Mouse (Mus musculus): ENCODE measurements at regions not wholly inside any gene's neighbourhood (a gene's known extent, or its start where the extent isn't known, plus 50 kb on each side); places are given as distances from the start of the nearest gene placed in this dataset.

DNA sequence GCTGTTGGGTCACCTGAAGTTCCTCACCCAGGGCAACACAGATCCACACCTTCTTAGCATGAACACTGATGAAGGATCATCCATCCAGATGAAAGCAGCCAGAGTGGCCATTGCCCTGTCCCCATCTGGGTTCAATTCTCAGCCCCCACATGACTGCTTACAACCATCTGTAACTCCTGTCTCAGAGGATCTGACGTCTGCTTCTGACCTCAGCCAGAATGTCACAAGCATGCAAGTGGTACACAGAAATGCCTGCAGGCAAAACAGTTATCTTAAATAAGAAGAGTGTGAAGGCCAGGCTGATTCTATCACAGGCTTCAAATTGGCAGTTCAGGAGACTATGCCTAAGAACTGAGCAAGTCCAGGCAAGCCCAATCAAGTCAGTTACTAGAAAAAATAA lies 76.2 kb upstream of the Dlg1 start:
- H3K9ac ChIP-seq (ENCODE audit: low read length) = no peak overlapping the region
- ATAC-seq (ENCODE audit: insufficient read depth, low FRiP score) = no peak
- H3K4me3 ChIP-seq (replicated peaks; ENCODE audit: low read length) = no peak overlapping the region
- 60% methylated on average over 1 of the region's 1 CpGs for WGBS
- H3K9me3 ChIP-seq (replicated peaks; ENCODE audit: control insufficient read depth, low read length) = no peaks in the 10 kb centered on the region
- H3K27ac ChIP-seq (ENCODE audit: low read length) = no peak overlapping the region
- H3K4me1 ChIP-seq (ENCODE audit: control insufficient read depth, insufficient read depth, low read length) = 0 out of 2 replicates have a peak, but pooled peaks cover 3% of the 10 kb centered on the region
- H3K4me2 ChIP-seq (ENCODE audit: low read depth, low read length) = no peak overlapping the region
- H3K27me3 ChIP-seq (ENCODE audit: control insufficient read depth, insufficient read depth, low read length) = no peaks in the 10 kb centered on the region
- no peaks in the 10 kb centered on the region for H3K36me3 ChIP-seq (ENCODE audit: control insufficient read depth, insufficient read depth, low read length)

DNA sequence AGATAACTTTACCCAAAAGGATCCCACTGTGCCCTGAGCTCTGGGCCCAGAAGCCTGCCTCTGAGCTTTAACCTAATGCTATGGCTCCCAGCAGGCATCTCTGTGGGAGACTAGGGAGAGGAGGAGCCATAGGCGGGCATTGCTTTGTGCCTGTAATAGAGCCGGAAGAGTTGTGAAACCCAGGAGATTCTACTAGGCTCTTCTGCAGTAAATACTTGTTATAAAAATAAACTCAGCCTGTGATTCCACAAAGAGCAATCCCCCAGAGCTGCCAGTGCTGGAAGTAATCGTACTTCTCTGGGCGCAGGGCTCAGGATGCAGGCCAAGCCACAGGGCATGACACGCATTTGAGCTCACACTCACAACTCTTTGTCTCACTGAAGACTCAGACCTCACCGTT lies 73.7 kb upstream of the Dlg1 start:
- H3K4me3 ChIP-seq (replicated peaks; ENCODE audit: low read length) = no peak overlapping the region
- no peaks in the 10 kb centered on the region for H3K27me3 ChIP-seq (ENCODE audit: control insufficient read depth, insufficient read depth, low read length)
- H3K4me1 ChIP-seq (ENCODE audit: control insufficient read depth, insufficient read depth, low read length) = peaks cover 23% of the 10 kb centered on the region
- H3K9ac ChIP-seq (ENCODE audit: low read length) = no peak overlapping the region
- no peak overlapping the region for H3K4me2 ChIP-seq (ENCODE audit: low read depth, low read length)
- no peak overlapping the region; the same call in 1 of the 2 replicates for H3K27ac ChIP-seq (ENCODE audit: low read length)
- WGBS = 52% methylated on average over 6 of the region's 6 CpGs
- H3K9me3 ChIP-seq (replicated peaks; ENCODE audit: control insufficient read depth, low read length) = no peaks in the 10 kb centered on the region
- H3K36me3 ChIP-seq (ENCODE audit: control insufficient read depth, insufficient read depth, low read length) = no peaks in the 10 kb centered on the region
- no peak for ATAC-seq (ENCODE audit: insufficient read depth, low FRiP score)

GRCm38 (mm10) chr16:31591565-31591964 lies 71.7 kb upstream of the Dlg1 start:
- no peak for ATAC-seq (ENCODE audit: insufficient read depth, low FRiP score)
- Histone ChIP-seq H3K4me3 (replicated peaks; ENCODE audit: low read length) (no peak overlapping the region), H3K9ac (ENCODE audit: low read length) (peak overlapping the region; percentile 30; the same call in 1 of the 2 replicates)

GRCm38 (mm10) chr16:31592014-31592871 lies 71.0 kb upstream of the Dlg1 start:
- no peak overlapping the region for H3K9ac ChIP-seq (ENCODE audit: low read length)
- ATAC-seq (ENCODE audit: insufficient read depth, low FRiP score) = peak; percentile 92
- no peaks in the 10 kb centered on the region for H3K36me3 ChIP-seq (ENCODE audit: control insufficient read depth, insufficient read depth, low read length)
- peak overlapping the region; percentile 92 for H3K27ac ChIP-seq (ENCODE audit: low read length)
- no peaks in the 10 kb centered on the region for H3K9me3 ChIP-seq (replicated peaks; ENCODE audit: control insufficient read depth, low read length)
- H3K4me3 ChIP-seq (replicated peaks; ENCODE audit: low read length) = peak overlapping the region; percentile 6; the same call in 1 of the 2 replicates
- no peaks in the 10 kb centered on the region for H3K27me3 ChIP-seq (ENCODE audit: control insufficient read depth, insufficient read depth, low read length)
- H3K4me2 ChIP-seq (ENCODE audit: low read depth, low read length) = peak overlapping the region; percentile 34
- peaks cover 25% of the 10 kb centered on the region for H3K4me1 ChIP-seq (ENCODE audit: control insufficient read depth, insufficient read depth, low read length)
- WGBS = 3% methylated on average over 7 of the region's 7 CpGs

More at GRCm38 (mm10) chr16:31591565-31591964, 71.7 kb upstream of the Dlg1 start:
- H3K4me2 ChIP-seq (ENCODE audit: low read depth, low read length) = peak overlapping the region; percentile 34
- no peaks in the 10 kb centered on the region for H3K36me3 ChIP-seq (ENCODE audit: control insufficient read depth, insufficient read depth, low read length)
- H3K4me1 ChIP-seq (ENCODE audit: control insufficient read depth, insufficient read depth, low read length) = peaks cover 23% of the 10 kb centered on the region
- no peaks in the 10 kb centered on the region for H3K27me3 ChIP-seq (ENCODE audit: control insufficient read depth, insufficient read depth, low read length)
- 80% methylated on average over 3 of the region's 3 CpGs for WGBS
- H3K9me3 ChIP-seq (replicated peaks; ENCODE audit: control insufficient read depth, low read length) = no peaks in the 10 kb centered on the region
- H3K27ac ChIP-seq (ENCODE audit: low read length) = peak overlapping the region; percentile 92

- Histone ChIP-seq H3K27me3 (ENCODE audit: control insufficient read depth, insufficient read depth, low read length) (no peaks in the 10 kb centered on the region), H3K27ac (ENCODE audit: low read length) (peak overlapping the region; percentile 92), H3K36me3 (ENCODE audit: control insufficient read depth, insufficient read depth, low read length) (no peaks in the 10 kb centered on the region), H3K4me3 (replicated peaks; ENCODE audit: low read length) (no peak overlapping the region), H3K9me3 (replicated peaks; ENCODE audit: control insufficient read depth, low read length) (no peaks in the 10 kb centered on the region), H3K9ac (ENCODE audit: low read length) (peak overlapping the region; percentile 11; the same call in 1 of the 2 replicates), H3K4me1 (ENCODE audit: control insufficient read depth, insufficient read depth, low read length) (peaks cover 28% of the 10 kb centered on the region), H3K4me2 (ENCODE audit: low read depth, low read length) (peak overlapping the region; percentile 34; the same call in 1 of the 2 replicates)
- ATAC-seq (ENCODE audit: insufficient read depth, low FRiP score) = peak; percentile 68
- 30% methylated on average over 9 of the region's 9 CpGs for WGBS
Observed at GRCm38 (mm10) chr16:31592973-31593683, 70.1 kb upstream of the Dlg1 start.

- Histone ChIP-seq H3K4me2 (ENCODE audit: low read depth, low read length) (no peak overlapping the region), H3K4me1 (ENCODE audit: control insufficient read depth, insufficient read depth, low read length) (peaks cover 20% of the 10 kb centered on the region), H3K9ac (ENCODE audit: low read length) (no peak overlapping the region; the same call in 1 of the 2 replicates), H3K27me3 (ENCODE audit: control insufficient read depth, insufficient read depth, low read length) (no peaks in the 10 kb centered on the region), H3K27ac (ENCODE audit: low read length) (no peak overlapping the region), H3K4me3 (replicated peaks; ENCODE audit: low read length) (no peak overlapping the region), H3K36me3 (ENCODE audit: control insufficient read depth, insufficient read depth, low read length) (no peaks in the 10 kb centered on the region), H3K9me3 (replicated peaks; ENCODE audit: control insufficient read depth, low read length) (no peaks in the 10 kb centered on the region)
- WGBS = 81% methylated on average over 5 of the region's 5 CpGs
- no peak for ATAC-seq (ENCODE audit: insufficient read depth, low FRiP score)
Observed at GRCm38 (mm10) chr16:31597965-31598364, 65.3 kb upstream of the Dlg1 start.

DNA sequence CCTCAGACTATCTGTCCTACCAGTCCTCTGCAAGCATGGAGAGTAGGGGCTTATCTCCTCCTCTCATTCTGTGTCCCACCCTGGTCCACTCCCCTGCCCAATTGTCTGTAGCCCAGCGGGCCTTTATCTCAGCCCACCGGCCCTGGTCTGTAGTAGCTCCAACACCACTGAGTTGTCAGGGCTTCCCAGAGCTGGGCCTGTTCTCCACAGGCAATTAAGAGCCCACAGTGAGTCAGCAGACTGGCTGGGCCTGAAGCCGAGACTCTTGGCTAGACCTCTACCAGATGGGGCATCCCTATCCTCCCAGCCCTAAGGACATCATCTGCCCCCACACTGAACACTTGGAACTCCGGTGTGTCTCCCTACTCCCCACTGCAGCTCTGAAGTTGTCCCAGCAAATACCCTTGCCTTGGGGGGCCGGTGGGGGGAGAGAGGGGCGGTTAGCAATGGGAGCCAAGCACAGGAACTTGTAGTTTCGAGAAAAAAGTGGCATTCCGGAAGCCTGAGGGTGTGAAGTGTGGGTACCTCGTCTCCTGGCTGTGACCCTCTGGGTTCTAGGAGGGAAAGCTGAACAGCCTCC lies 64.7 kb upstream of the Dlg1 start:
- H3K9me3 ChIP-seq (replicated peaks; ENCODE audit: control insufficient read depth, low read length) = no peaks in the 10 kb centered on the region

DNA sequence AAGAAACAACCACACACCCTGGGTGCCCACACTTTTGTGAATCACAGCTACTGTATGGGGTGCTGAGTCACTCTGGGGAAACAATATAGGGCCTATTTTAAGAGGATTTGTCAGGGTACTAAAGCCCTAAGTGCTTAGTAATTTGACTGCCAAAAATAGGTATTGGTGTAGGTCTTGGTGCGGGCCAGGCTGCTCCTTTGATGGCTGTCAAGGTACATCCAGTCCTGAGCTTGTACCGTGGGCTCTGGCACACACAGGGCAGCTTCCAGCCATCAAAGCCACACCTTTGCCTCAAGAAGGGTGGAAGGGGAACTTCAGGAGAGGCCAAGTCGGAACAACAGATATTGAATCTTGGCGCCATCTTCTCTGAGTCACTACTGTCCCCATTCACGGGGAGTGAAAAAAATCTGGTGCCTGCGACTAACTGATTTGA lies 64.2 kb upstream of the Dlg1 start:
- H3K4me1 ChIP-seq (ENCODE audit: control insufficient read depth, insufficient read depth, low read length) = peaks cover 10% of the 10 kb centered on the region
- 78% methylated on average over 6 of the region's 6 CpGs for WGBS
- H3K9ac ChIP-seq (ENCODE audit: low read length) = no peak overlapping the region
- ATAC-seq (ENCODE audit: insufficient read depth, low FRiP score) = 0 out of 2 replicates have a peak, but pooled peaks have one; percentile 25
- no peak overlapping the region for H3K4me3 ChIP-seq (replicated peaks; ENCODE audit: low read length)
- H3K36me3 ChIP-seq (ENCODE audit: control insufficient read depth, insufficient read depth, low read length) = no peaks in the 10 kb centered on the region
- H3K27me3 ChIP-seq (ENCODE audit: control insufficient read depth, insufficient read depth, low read length) = no peaks in the 10 kb centered on the region
- no peak overlapping the region for H3K4me2 ChIP-seq (ENCODE audit: low read depth, low read length)
- no peaks in the 10 kb centered on the region for H3K9me3 ChIP-seq (replicated peaks; ENCODE audit: control insufficient read depth, low read length)
- H3K27ac ChIP-seq (ENCODE audit: low read length) = peak overlapping the region; percentile 18; the same call in 1 of the 2 replicates

More for the DNA sequence above, 64.7 kb upstream of the Dlg1 start:
- Histone ChIP-seq H3K4me3 (replicated peaks; ENCODE audit: low read length) (no peak overlapping the region), H3K27me3 (ENCODE audit: control insufficient read depth, insufficient read depth, low read length) (no peaks in the 10 kb centered on the region), H3K4me2 (ENCODE audit: low read depth, low read length) (no peak overlapping the region), H3K36me3 (ENCODE audit: control insufficient read depth, insufficient read depth, low read length) (no peaks in the 10 kb centered on the region), H3K27ac (ENCODE audit: low read length) (peak overlapping the region; percentile 18; the same call in 1 of the 2 replicates), H3K4me1 (ENCODE audit: control insufficient read depth, insufficient read depth, low read length) (peaks cover 15% of the 10 kb centered on the region), H3K9ac (ENCODE audit: low read length) (no peak overlapping the region; the same call in 1 of the 2 replicates)
- 77% methylated on average over 9 of the region's 9 CpGs for WGBS
- peak; percentile 69 for ATAC-seq (ENCODE audit: insufficient read depth, low FRiP score)

Measured in stomach, embryonic 16.5 days (tissue).